Mouse (Mus musculus) cerebellum, adult 11 months (tissue): ENCODE data around the gene Cyth3.

Experiments
- DNase-seq: peaks from one replicate; pipeline ENCODE4 v3.0.0; 2022

The Cyth3 gene

DNA sequence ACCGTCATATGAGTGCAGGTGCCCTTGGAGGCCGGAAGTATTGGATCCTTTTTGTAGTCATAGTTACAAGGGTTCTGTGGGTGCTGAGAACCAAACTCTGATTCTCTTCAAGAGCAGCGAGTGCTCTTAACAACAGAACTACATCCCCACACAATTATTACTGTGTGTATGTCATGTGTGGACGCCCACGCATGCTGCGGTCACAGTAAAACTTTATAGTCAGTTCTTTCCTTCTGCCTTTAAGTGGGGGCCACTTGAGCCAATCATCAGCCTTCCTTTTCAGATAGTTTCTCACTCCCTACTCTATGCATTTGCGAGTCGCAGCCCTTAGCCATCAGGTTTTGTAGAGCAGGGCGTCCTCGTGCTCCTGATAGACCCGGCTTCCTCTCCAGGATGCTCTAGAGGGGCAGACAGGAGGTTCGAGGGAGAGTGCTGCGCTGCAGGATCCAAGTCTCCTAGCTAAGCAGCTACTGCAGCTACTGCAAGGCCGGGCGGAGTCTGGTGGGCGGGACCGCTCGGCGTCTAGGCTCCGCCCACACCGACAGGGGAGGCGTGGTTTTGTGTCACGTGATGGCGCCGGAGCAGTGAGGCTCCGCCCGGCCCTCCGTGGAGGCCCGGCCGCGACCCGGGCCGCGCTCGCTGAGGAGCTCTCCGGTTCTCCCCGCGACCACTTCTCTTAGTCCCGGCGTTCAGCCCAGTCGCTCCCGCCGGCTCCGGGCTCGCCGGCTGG lies at the start of gene Cyth3:
TSS of gene Cyth3 (plus strand) at position 555 of the 730 bp plus-strand sequence.
- DNase-seq = peak; percentile 94

DNA sequence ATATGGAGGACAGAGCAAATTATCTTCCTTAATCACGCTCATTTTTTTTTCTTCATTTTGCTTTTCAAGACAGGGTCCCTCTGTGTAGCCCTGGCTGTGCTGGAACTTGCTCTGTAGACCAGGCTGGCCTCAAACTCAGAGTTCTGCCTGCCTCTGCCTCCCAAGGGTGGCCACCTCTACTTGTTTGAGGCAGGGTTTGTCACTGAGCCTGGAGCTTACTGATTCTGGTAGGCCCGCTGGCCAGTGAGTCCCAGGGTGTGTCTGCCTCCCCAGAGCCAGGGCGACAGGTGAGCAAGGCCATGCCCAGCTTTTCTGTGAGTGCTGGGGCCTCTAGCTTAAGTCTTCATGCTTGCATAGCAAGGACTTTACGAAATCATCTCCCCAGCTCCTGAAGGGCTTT lies 49.2 kb upstream of the Cyth3 start:
- no peak for DNase-seq

DNA sequence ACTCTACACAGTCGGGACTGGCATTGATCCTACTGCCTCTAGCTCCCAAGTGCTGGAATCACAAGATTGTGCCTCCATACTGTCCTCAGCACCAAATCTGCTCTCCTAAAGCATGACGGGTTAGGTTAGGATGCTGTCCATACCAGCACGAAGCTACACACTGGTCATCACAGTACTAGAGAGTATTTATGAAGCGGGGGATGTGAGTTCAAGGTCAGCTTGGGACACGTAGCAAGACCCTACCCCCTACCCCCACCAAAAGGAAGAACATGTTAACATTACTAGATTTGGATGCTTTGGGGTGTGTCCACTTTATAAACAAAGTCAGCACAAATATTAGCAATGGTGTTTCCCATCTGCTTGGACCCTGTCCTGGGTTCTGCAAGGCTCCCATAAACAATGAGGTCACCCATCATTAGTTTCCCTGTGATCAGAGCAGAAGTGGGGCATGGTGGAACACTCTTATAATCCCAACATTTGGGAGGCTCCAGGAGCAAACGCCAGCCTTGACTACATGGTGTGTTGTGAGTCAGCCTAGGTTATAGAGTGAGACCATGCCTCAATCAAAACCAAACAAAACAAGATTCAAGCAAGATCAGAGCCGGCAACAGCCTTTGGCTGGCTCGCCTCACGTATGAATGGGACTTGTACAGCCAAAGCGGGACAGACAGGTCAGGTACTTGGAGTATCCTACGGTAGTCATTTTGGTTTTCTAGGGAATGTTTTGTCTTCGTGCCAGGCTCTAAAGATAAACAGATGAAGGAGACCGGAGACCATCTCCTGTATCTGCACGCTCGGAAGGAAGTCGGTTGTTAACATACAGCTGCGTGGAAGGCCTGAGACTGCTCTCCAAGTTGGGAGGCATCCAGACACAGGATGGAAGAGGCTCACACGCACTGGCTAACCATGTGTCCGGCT lies 47.7 kb upstream of the Cyth3 start:
- no peak for DNase-seq

DNA sequence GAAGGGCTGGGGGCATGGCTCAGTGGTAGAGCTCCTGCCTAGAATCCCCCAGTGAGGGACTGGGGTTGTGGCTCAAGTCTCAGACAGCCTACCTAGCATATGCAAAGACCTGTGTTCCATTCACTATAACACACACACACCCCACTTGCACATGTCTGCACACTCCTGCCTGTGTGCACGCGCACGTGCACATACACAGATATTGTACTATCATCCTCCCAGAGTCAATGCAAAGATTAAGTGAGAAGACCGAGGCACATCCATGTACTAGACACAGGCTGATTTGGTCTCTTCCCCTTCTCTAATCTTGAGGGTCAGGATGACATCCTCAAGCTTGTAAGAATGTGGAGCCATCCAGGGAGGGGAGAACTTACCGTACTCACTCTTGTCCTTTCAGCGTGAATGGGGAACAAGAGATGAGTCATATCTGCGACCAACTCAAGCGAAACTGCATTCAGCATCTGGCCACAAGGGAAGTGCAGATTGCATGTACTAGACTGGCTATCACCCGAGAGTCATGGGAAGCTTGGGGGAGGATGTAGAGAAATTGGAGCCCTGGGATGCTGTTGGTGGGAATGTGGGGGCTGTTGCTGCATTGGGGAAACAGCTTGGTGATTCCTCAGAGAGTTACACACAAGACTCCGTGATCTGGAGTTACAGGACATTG lies 42.6 kb upstream of the Cyth3 start:
- no peak for DNase-seq

DNA sequence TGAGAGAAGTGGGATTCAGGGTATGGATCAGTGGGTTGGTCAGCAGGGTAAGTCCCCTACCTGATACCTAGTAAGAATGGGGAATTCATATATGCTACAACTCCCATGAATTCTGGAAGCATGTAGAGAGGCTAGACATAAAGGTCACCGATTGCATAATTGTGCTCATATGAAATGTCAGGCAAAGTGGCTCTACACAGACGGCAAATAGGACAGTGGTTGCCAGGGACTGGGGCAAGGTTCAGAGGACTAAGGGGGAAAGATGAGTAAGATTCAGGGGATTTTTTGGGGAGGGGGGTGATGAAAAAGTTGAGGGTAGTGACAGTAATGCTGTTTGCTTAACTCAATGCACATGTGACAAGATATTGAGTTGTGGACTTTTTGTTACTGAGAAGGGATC lies 41.3 kb upstream of the Cyth3 start:
- no peak for DNase-seq

DNA sequence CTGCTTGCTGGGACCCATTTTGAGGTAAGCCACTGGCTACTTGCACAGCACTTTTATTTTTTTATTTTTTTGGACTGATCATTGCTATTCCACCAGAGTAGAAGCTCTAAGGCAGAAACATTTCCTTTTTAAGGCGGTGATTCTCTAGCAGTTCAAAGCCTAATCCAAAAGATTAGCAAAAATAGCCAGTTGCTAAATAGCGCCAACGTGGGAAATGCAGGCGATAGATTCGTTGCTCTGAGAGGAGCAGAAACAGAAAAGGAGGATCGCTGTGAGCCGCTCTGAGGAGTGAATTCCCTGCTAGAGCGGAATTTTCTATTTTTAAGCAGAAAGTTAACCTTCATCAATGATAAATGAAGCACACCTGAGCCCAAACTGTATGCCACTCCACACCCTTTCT lies 40.4 kb upstream of the Cyth3 start:
- DNase-seq = no peak

DNA sequence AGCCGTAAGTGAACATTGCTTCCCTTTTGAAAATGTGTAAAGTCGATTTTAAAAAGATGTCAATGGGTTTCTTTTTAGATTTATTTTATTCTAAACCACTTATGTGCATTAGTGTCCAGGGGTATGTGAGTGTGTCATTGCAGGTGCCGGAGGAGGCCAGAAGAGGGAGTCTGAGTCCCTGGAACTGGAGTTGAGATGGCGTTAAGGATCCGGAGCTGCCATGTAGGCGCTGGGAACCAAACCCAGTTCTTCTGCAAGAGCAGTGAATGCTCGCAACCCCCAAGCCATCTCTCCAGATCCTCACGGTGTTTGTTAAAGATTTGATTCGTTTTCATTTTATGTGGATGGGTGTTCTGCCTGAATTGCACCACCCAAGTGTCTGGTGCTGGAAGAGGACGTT lies 39.2 kb upstream of the Cyth3 start:
- DNase-seq = no peak

DNA sequence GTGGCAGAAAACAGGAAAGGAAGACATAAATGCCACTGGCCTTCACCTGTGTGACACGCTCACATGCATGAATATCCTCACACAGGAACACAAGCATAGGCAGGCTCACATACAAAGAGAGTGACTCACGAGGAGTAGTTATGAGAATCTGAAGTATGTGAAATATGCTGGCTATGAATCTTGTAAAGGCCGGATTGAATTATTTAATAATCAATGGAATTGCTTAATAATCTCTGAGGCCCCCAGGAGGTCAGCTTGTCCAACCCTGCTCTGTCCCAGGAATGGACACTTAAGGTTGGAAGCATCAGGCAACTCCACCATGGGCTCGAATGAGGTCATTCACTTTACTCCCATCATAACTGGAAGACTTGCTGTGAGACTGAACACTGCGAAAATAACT lies 37.3 kb upstream of the Cyth3 start:
- DNase-seq = no peak

DNA sequence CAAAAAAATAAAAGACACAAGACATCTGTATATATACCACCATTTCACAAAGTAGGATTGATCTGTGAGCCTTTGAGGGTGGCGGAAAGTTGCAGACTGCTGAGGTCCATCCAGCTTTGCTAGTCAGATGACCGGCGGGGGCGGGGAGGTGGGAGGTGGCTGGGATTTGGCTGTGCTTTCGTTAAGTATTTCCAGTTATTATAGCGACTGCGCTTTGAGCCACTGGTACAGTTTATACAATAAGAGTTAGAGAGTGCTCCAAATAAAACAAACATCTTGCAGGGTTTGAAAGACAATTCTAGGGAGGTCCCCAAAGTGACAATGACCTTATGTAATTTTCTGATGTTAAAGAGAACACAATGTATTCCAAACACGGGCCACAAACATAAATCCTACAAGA lies 35.9 kb upstream of the Cyth3 start:
- DNase-seq = no peak

DNA sequence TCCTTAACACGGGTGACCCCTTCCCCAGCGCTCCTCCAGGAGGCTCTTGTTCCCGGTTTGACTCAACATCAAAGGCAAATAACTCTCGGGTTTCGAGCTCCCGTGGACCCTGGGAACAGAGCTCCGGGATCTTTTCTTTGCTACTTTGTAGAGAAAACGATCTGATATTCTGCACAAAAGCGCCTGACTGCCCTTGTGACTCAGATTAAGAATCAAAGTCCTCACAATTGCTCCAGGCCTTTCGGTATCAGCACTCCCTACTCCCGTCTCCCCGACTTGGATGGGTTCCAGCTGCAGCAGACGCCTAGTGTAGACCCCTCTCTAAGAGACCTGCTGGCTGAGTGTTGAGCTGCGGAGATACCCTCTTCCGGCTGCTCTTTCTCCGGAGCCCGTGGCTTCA lies 33.1 kb upstream of the Cyth3 start:
- no peak for DNase-seq

DNA sequence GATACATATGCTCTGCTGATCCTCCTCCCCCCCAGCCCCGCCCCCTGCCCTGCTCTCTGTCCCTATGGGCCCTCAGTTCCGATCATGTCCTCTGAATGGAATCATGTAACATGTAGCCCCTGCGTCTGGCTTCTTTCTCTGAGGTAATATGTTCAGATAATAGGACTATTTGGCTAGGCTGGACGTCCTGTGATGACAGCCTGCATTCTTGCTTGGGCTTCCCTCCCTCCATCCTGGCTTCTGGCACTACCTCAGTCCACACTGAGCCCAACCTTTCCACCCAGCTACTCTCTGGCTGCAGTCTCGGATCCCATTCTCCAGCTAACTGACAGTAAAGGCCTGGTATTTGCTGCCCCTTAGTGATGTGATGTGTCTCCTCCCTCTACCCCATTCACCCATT lies 29.3 kb upstream of the Cyth3 start:
- DNase-seq = no peak

DNA sequence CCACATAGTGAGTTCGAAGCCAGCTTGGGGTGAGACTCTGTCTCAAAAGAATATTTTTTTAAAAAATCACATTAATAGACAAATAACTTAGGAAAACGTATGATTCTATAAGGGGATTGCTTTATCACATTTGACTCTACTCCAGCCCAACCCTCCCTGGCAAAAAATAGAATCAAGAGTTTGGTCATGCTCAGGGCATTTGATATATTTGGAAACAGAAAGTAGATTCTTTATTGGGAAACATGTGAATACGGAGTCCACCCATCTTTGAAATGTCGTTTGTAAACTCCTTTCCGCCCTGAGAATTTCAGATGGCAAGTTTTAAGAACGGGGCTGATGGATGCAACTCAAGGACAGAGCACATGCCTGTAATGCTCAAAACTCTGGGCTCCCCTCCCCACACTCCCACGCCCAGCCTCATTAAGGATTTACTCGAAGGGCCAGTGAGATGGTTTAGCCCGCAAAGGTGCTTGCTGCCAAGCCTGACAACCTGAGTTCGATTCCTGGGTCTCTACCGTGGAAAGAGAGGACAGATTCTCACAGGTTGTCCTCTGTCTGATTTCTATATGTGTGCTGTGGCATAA lies 28.6 kb upstream of the Cyth3 start:
- no peak for DNase-seq

DNA sequence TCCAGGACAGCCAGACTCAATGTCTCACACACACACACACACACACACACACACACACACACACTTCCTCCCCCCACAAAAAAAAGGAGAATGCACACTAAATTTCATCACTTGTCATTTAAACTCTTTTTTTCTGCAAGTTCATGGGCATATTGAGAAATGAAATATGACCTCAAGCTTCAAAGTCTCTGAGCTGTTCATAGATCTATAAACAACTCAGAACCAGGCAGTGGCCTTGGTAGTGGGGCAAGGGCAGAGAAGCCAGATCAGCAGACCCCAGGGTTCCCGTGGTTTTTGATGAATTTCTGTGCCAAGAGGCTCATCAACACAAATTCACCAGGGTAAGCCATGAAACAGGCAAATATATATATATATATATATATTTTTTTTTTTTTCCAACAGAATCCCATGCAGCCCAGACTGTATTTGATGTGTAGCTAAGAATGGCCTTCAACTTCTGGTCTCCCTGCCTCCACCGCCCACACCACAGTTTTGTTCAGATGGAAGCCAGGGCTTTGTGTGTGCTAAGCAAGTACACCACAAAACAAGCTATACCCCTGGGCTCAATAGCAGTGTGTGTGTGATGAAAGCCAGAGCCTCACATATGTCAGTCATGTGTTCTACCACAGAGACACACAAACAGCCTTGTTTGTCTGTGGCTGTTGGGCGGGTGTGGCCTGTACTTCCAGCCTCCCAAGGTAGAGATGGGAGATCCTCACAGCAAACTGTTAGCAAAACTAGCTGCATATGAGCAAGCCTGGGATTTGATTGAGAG lies 27.8 kb upstream of the Cyth3 start:
- no peak for DNase-seq

DNA sequence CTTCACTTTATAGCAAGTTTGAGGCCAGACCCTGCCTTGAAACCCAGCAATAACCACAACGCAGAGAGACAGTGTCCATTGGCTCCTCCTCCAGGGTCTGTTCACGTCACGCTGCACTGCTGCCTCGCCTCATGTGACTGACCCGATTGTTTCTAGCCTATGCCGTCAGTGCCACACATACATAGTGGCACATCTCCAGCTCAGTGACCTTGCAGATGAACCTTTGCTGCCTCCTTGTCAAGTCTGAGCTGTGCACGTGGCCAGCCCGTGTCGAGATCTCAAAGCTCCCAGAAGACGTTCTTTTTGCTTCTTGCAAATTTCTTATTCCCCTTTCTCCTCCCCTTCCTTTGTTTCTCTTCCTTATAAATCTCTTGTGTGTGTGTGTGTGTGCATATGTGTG lies 20.2 kb upstream of the Cyth3 start:
- no peak for DNase-seq

DNA sequence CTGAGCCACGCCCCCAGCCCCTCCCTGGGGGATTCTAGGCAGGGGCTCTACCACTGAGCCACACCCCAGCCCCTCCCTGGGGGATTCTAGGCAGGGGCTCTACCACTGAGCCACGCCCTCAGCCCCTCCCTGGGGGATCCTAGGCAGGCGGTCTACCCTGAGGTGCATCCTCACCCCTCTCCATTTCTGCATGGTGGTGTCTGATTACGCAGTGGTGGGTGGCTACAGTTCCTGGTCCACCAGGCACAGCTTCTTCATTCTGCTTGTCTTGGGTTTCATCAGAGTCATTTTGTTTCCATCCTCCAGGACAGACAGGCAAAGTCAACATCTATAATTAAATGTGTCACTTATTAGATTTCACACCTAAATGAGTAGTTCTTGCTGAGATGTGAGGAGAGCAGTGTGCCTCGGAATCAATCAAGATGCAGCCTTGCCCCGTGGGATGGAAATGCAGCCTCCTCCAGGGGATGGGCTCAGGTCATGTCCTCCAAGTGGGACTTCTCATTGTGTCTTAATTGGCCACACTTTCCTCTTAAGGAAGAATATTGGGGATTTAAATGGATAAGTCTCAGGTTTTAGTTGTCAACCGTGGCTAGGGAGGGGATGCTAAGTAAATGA lies 18.0 kb upstream of the Cyth3 start:
- no peak for DNase-seq

DNA sequence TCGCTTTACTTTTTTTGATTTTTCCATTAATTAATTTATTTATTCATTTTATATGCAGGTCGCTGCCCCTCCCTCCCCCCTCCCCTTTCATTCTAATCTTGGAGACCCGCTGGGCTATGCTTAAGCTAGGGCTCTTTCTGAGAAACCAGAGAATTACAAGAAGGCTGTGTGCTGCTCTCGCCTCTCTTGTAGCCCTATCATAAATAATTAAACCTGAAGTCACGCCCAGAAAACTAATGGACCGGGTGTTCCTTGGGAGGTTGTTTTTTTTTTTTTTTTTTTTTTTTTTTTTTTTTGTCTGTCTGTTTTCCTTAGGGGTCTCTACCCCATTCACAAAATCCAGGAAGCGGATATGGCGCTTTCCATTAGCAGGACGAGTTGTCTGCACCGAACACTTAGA lies 15.5 kb upstream of the Cyth3 start:
- DNase-seq = no peak

DNA sequence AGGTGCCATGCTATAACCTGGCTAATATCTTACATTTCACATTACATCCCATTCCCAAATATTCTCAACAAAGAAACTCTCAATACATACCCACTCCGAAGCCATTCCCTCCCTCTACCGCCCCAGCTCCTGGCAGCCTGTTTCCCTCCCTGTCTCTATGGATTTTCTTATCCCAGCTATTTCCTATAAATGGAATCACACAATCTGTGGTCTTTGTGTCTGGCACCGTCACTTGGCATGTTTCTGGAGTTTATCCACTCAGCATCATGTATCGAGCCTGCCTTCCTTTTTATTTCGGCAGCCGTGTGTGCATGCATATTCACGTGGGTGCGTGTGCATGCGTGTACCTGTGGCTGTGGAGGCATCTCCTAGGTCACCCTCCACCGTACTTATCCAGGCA lies 14.1 kb upstream of the Cyth3 start:
- DNase-seq = no peak

DNA sequence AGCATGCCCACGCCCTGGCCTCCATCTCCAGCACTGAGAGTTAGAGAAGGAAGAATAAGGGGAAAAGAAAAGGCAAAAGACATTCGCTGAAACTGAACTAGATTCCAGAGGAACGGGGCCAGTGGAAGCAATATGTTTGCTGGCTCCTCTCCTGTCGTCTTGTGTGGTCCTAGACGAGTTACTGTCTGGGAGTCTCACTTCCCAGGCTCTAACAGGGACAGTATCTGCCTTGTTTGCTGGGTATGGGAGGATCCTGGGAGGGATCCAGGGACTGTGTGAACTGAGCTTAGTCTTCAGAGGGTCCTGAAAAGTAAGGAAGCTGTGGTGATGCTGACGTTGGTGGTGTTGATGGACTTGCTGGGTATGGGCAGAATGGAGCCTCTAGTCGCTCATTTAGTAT lies 10.3 kb upstream of the Cyth3 start:
- DNase-seq = no peak

DNA sequence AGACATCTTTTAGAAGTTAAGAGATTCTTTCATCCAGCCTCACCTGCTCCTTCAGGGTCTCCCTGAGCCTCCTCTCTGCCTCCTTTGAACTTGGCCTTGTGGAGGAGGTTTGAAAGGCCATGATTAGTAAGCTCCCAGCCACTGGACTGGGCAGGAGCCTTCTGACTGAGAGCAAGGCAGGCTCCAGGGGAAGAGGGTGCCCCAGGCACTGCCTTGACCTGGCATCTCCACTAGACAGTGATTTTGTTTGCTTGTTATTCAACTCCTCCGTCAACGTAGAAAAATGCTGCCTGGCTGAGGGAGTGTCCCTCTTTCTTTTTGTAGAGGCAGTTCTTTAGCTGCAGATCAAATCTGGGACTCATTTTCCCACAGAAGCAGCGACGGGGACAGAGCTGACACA lies 9.0 kb upstream of the Cyth3 start:
- no peak for DNase-seq

DNA sequence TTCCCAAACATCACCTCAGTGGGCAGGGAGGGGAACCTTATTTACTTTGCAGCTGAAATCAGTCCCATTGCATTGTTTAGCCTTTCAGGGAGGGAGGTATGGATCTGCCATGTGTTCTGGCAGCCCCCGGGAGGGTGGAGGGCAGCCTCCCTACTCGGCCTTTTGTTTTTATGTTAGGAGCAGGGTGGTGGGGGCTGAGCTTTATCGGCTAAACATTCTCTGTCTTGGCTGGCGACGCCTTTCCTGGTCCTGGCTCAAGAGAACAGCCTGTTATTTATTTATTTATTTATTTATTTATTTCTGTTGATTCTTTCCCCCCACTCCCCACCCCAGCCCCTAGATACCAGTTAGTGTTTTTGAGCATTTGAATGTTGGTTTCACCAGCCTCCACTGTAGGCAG lies 7.7 kb upstream of the Cyth3 start:
- DNase-seq = no peak

DNA sequence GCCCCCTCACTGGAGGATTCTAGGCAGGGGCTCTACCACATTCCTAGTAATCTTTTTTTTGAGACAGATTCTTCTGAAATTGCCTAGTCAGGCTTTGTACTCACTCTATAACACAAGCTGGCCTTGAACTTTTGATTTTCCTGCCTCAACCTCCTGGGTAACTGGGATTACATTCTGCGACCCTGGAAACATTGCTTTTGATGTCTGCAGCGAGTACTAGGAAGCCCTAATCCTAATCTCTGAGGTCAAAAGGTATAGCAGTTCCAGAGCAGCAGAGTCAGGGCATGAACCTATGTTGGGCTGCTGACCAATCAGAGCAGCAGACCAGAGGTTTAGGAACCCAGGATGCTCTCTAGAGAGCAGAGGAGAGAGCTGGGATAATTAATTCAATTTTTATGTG lies 6.9 kb upstream of the Cyth3 start:
- no peak for DNase-seq

DNA sequence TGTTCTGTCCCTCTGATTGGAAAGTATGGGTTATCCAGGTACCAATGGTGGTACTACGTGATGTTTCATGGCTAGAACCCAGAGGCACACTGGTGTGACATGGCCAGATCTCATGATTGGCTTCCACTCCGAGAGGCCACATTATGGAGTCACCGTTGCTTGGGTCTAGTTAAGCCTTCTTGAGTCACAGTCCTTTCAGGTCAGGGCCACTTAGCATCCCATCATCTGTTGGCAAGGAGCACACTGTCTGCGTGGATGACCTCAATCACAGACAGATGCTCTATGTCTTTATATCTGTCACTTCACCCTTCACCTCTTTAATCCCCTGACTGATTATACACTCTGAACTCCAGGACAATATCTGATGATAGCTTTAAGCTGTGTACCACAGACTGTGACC lies 6.1 kb upstream of the Cyth3 start:
- no peak for DNase-seq
